Mouse (Mus musculus): ENCODE measurements around the gene B230118H07Rik. TPM values are rescaled to one million over a fixed set of nuclear protein-coding genes. Genes with fewer than 3 reads are reported as not detected.
A peak's percentile ranks its signal among the peaks of the same experiment; 100 is the strongest.

B230118H07Rik gene
- polyA plus RNA-seq, 1 experiment: 3.3 TPM

DNA sequence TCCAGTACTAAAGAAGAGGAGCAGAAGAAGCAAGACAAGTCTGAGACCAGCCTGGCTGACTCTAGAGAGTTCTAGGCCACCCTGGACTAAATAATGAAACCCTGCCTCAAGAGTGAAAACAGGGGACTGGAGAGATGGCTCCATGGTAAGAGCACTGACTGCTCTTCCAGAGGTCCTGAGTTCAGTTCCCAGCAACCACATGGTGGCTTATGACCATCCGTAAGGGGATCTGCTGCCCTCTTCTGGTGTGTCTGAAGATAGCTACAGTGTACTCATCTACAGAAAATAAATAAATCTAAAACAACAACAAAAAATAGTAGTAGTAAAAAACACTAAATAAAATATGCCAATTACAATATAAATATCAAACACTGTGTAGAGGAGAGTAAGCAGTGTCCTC, 3.5 kb downstream of the B230118H07Rik start:
- H3K4me1 ChIP-seq (ENCODE audit: control insufficient read depth, insufficient read depth, low read length): no peaks in the 10 kb centered on the region
- 87% methylated on average over 1 of the region's 1 CpGs for WGBS
- DNase-seq: no peak
- TF ChIP-seq CTCF (IDR thresholded peaks at IDR 0.05; ENCODE audit: insufficient read depth, low read length): no peak
- TF ChIP-seq POLR2A (IDR thresholded peaks at IDR 0.05; ENCODE audit: borderline replicate concordance, extremely low read depth, low read depth, low read length): no peak
- H3K4me3 ChIP-seq (replicated peaks; ENCODE audit: extremely low read depth, low read depth, low read length): no peak overlapping the region

GRCm38 (mm10) chr2:101639840-101640350, 9.4 kb downstream of the B230118H07Rik start:
- no peak for TF ChIP-seq POLR2A (IDR thresholded peaks at IDR 0.05; ENCODE audit: borderline replicate concordance, extremely low read depth, low read depth, low read length)
- no peak for TF ChIP-seq CTCF (IDR thresholded peaks at IDR 0.05; ENCODE audit: insufficient read depth, low read length)
- Histone ChIP-seq H3K4me3 (replicated peaks; ENCODE audit: extremely low read depth, low read depth, low read length) (no peak overlapping the region), H3K4me1 (ENCODE audit: control insufficient read depth, insufficient read depth, low read length) (no peaks in the 10 kb centered on the region)
- no peak for DNase-seq
- 66% methylated on average over 3 of the region's 3 CpGs for WGBS

DNA sequence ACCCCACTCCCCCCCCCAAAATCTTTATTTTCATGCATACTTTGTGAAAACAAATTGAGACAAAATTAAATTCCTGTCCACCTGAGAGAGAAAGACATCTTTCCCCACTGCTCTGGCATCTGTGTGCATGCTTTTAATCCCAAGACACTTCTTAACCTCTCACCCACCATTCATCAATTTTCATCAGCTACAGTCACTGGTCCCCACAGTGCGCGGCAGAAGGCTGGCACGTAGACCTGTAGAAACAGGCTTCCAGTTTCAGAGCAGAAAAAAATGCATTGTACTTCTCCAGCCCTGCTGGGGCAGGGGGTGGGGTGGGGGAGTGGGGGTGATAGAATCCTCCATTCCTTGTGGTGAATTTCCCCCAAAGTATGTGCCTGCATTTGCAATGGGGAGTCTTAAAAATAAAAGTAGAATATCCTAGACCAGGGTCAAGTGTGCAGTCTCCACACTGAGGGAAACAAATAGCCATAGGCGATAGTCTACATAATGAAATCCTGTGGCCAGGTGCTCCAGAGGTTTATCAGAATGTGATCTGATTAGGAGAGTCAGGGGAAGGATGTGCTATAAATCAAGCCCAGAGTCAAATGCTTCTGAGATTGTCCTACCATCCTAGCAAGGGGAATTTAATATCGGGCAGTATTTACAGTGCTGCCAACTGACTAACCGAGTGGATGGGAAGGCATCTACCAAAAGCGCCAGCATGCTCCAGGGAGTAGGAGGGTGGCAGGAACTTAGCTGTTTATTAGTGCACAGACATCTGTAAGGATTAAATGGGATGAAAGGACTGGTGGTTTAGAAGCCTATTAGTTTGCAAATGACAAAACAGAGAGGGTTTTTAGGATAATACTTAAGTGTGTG, 10.1 kb downstream of the B230118H07Rik start:
- TF ChIP-seq CTCF (IDR thresholded peaks at IDR 0.05; ENCODE audit: insufficient read depth, low read length) (no peak), POLR2A (IDR thresholded peaks at IDR 0.05; ENCODE audit: borderline replicate concordance, extremely low read depth, low read depth, low read length) (no peak)
- Histone ChIP-seq H3K4me1 (ENCODE audit: control insufficient read depth, insufficient read depth, low read length) (no peaks in the 10 kb centered on the region), H3K4me3 (replicated peaks; ENCODE audit: extremely low read depth, low read depth, low read length) (no peak overlapping the region)
- 53% methylated on average over 7 of the region's 7 CpGs for WGBS
- DNase-seq: no peak

DNA sequence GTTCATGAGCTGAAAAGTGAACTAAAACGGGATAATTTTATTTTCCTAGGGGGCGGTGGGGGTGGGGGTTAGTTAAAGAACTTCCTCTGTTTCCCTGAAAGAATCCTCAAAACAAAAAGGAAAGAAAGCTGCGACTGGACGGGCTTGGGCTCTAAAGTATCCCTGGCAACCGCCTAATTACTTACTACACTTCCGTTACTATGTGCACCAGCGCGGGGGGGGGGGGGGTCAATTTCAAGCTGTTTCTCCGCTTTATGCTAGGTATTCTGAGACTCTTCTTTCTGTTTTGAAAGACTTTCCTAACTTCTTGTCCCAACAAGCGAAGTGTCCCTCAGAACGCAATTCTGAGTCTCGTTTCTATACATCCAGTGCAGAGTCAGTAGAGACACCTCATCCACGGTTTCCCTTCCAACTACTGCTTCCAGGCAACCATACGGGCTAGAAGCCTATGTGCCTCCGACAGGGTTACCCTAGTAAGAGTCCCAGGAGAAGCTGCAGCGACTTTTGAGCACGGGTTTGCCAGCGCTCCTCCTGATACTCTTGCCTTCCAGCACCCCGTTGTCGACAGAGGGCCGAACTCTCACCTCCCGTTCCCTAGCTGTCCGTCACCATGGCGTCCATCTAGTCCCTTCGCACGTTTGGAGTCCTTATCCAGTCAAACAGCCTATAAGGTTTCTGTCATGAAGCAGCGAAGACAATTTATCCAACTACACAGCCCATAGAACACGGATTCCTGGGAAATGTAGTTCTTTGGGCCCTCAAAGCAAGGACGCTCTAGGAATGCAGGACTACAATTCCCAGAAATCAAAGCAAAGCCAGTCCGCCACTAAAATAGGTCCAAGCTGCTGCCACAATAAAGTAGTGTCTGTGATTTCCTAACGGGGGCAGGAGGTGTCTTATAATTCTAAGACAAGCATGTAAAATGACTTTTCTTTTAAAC, 20.8 kb downstream of the B230118H07Rik start:
- WGBS: 2% methylated on average over 31 of the region's 31 CpGs
- H3K4me3 ChIP-seq (replicated peaks; ENCODE audit: extremely low read depth, low read depth, low read length): peak overlapping the region; percentile 86
- H3K4me1 ChIP-seq (ENCODE audit: control insufficient read depth, insufficient read depth, low read length): no peaks in the 10 kb centered on the region
- peak; percentile 78 for DNase-seq
- TF ChIP-seq CTCF (IDR thresholded peaks at IDR 0.05; ENCODE audit: insufficient read depth, low read length): no peak
- TF ChIP-seq POLR2A (IDR thresholded peaks at IDR 0.05; ENCODE audit: borderline replicate concordance, extremely low read depth, low read depth, low read length): peak; percentile 57; the same call in 1 of the 2 replicates

GRCm38 (mm10) chr2:101627227-101627626, 22.1 kb downstream of the B230118H07Rik start:
- no peak for DNase-seq
- TF ChIP-seq POLR2A (IDR thresholded peaks at IDR 0.05; ENCODE audit: borderline replicate concordance, extremely low read depth, low read depth, low read length) (no peak), CTCF (IDR thresholded peaks at IDR 0.05; ENCODE audit: insufficient read depth, low read length) (no peak)
- Histone ChIP-seq H3K4me1 (ENCODE audit: control insufficient read depth, insufficient read depth, low read length) (no peaks in the 10 kb centered on the region), H3K4me3 (replicated peaks; ENCODE audit: extremely low read depth, low read depth, low read length) (no peak overlapping the region)

- Histone ChIP-seq H3K4me3 (replicated peaks; ENCODE audit: extremely low read depth, low read depth, low read length) (no peak within 1 kb of the TSS), H3K4me1 (ENCODE audit: control insufficient read depth, insufficient read depth, low read length) (no peaks in the 10 kb centered on the region)
- 58% methylated on average over 4 of the region's 4 CpGs for WGBS
- no peak for DNase-seq
- TF ChIP-seq POLR2A (IDR thresholded peaks at IDR 0.05; ENCODE audit: borderline replicate concordance, extremely low read depth, low read depth, low read length) (no peak), CTCF (IDR thresholded peaks at IDR 0.05; ENCODE audit: insufficient read depth, low read length) (no peak)
These were observed 24.8 kb downstream of the B230118H07Rik start, which contains the start of gene Rag2 for GRCm38 (mm10) chr2:101624526-101624925. TSS of gene Rag2 (plus strand) at chr2:101624718.

DNA sequence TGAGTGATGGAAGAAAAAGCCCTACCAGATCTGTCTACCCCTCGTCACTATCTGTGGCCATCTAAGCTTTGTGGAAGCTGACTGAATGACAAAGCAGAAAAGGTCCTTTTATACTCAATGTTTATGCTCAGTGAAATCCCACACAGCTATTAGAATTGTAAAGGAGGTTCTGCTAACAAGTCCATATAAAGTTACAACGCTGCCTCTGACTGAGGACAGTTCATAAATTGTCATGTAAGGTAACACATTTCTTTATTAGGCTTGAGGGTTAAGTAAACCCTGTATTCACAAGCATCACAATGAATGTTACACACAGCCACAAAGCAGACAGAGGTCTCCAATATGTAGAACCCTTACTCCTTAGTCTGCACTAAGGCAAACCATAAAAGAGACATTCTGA, 25.3 kb downstream of the B230118H07Rik start:
- no peaks in the 10 kb centered on the region for H3K4me1 ChIP-seq (ENCODE audit: control insufficient read depth, insufficient read depth, low read length)
- TF ChIP-seq POLR2A (IDR thresholded peaks at IDR 0.05; ENCODE audit: borderline replicate concordance, extremely low read depth, low read depth, low read length) (no peak), CTCF (IDR thresholded peaks at IDR 0.05; ENCODE audit: insufficient read depth, low read length) (no peak)
- WGBS: 72% methylated on average over 2 of the region's 2 CpGs
- no peak for DNase-seq
- H3K4me3 ChIP-seq (replicated peaks; ENCODE audit: extremely low read depth, low read depth, low read length): no peak overlapping the region

DNA sequence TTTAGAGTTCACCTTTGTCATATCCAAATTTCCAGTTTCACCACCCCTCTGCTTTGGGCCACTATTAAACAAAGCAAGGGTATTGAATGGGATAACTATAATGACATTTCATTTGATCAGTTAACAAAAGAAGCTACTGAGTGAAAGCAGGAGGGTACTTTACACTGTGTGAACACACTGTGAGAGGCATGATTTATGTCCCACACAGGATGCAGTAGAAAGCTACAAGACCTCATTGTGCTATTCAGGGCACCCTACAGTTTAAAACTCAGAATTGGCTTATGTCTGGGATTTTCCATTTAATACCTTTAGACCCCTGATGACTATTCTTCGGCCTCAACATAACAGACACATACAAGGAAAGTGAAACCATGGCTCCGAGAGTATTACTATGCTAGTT, 26.3 kb downstream of the B230118H07Rik start:
- TF ChIP-seq POLR2A (IDR thresholded peaks at IDR 0.05; ENCODE audit: borderline replicate concordance, extremely low read depth, low read depth, low read length) (no peak), CTCF (IDR thresholded peaks at IDR 0.05; ENCODE audit: insufficient read depth, low read length) (no peak)
- WGBS: 89% methylated on average over 2 of the region's 2 CpGs
- DNase-seq: no peak
- H3K4me1 ChIP-seq (ENCODE audit: control insufficient read depth, insufficient read depth, low read length): no peaks in the 10 kb centered on the region
- no peak overlapping the region for H3K4me3 ChIP-seq (replicated peaks; ENCODE audit: extremely low read depth, low read depth, low read length)

DNA sequence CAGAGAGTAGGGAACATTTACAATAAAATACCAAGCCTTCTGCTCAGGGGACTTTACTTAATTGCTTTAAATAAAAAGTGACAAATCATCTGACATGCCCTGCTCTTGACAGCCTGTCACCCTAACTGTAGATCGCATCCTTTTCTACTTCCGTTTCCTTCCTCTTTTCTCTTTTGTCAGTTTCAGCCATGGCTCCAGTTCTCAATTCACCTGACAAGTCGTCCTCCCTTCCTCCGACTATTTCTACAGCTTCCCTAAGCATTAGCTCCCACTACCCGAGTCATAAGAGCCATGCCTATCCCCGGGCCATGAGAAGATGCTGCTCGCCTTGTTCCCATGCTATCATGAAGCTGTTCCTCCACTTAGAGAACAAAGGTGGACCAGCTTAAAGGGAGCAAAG, 27.7 kb downstream of the B230118H07Rik start:
- Histone ChIP-seq H3K4me3 (replicated peaks; ENCODE audit: extremely low read depth, low read depth, low read length) (no peak overlapping the region), H3K4me1 (ENCODE audit: control insufficient read depth, insufficient read depth, low read length) (no peaks in the 10 kb centered on the region)
- no peak for DNase-seq
- TF ChIP-seq CTCF (IDR thresholded peaks at IDR 0.05; ENCODE audit: insufficient read depth, low read length) (no peak), POLR2A (IDR thresholded peaks at IDR 0.05; ENCODE audit: borderline replicate concordance, extremely low read depth, low read depth, low read length) (no peak)
- WGBS: 52% methylated on average over 7 of the region's 7 CpGs

Data from lung, adult 2 months (tissue).